Mouse (Mus musculus): ENCODE results near the gene Mag. TPM values are rescaled to one million over a fixed set of nuclear protein-coding genes. Genes with fewer than 3 reads are reported as not detected.
"Not testable (repeated sequence)": the region's sequence is repeated elsewhere in the genome, so short reads cannot be mapped to it uniquely, and the experiment has no call there.

Gene Mag
- polyA plus RNA-seq, 1 experiment from 2014 or later: 0.28 TPM

- Histone ChIP-seq H3K4me1 (replicated peaks; ENCODE audit: control insufficient read depth, insufficient read depth, low read length) (no peaks in the 10 kb centered on the region), H3K4me2 (ENCODE audit: low read depth, low read length) (no peak within 1 kb of the TSS), H3K27ac (ENCODE audit: low read length) (no peak within 1 kb of the TSS), H3K27me3 (ENCODE audit: control insufficient read depth, insufficient read depth, low read depth, low read length) (no peaks in the 10 kb centered on the region), H3K9ac (ENCODE audit: low read length) (no peak within 1 kb of the TSS), H3K4me3 (ENCODE audit: low read length) (no peak within 1 kb of the TSS), H3K9me3 (ENCODE audit: control insufficient read depth, low read length) (no peaks in the 10 kb centered on the region), H3K36me3 (ENCODE audit: control insufficient read depth, insufficient read depth, low read length) (peaks cover under 1% of the 10 kb centered on the region; the same call in 1 of the 2 replicates)
- 53% methylated on average over 9 of the region's 9 CpGs for WGBS
- no peak for ATAC-seq (ENCODE audit: low read depth)
Observed at GRCm38 (mm10) chr7:30943909-30944635, 29.4 kb upstream of the Mag start, which contains the start of gene Hamp. TSS of gene Hamp (minus strand) at chr7:30944032.

GRCm38 (mm10) chr7:30942365-30942764, 27.7 kb upstream of the Mag start:
- H3K27me3 ChIP-seq (ENCODE audit: control insufficient read depth, insufficient read depth, low read depth, low read length); H3K9me3 ChIP-seq (ENCODE audit: control insufficient read depth, low read length); H3K9ac ChIP-seq (ENCODE audit: low read length); H3K27ac ChIP-seq (ENCODE audit: low read length); H3K4me3 ChIP-seq (ENCODE audit: low read length); H3K36me3 ChIP-seq (ENCODE audit: control insufficient read depth, insufficient read depth, low read length); H3K4me1 ChIP-seq (replicated peaks; ENCODE audit: control insufficient read depth, insufficient read depth, low read length); ATAC-seq (ENCODE audit: low read depth); H3K4me2 ChIP-seq (ENCODE audit: low read depth, low read length): not testable (repeated sequence)
- 45% methylated on average over 3 of the region's 3 CpGs for WGBS

- H3K36me3 ChIP-seq (ENCODE audit: control insufficient read depth, insufficient read depth, low read length); H3K4me1 ChIP-seq (replicated peaks; ENCODE audit: control insufficient read depth, insufficient read depth, low read length); H3K9me3 ChIP-seq (ENCODE audit: control insufficient read depth, low read length); H3K27ac ChIP-seq (ENCODE audit: low read length); ATAC-seq (ENCODE audit: low read depth); H3K27me3 ChIP-seq (ENCODE audit: control insufficient read depth, insufficient read depth, low read depth, low read length); H3K4me2 ChIP-seq (ENCODE audit: low read depth, low read length); H3K4me3 ChIP-seq (ENCODE audit: low read length); H3K9ac ChIP-seq (ENCODE audit: low read length): not testable (repeated sequence)
- 73% methylated on average over 1 of the region's 1 CpGs for WGBS
Observed at GRCm38 (mm10) chr7:30940070-30940469, 25.4 kb upstream of the Mag start.

GRCm38 (mm10) chr7:30935422-30936099, 20.9 kb upstream of the Mag start:
- not testable (repeated sequence) for H3K4me3 ChIP-seq (ENCODE audit: low read length); H3K27ac ChIP-seq (ENCODE audit: low read length); H3K4me1 ChIP-seq (replicated peaks; ENCODE audit: control insufficient read depth, insufficient read depth, low read length); H3K9ac ChIP-seq (ENCODE audit: low read length); H3K9me3 ChIP-seq (ENCODE audit: control insufficient read depth, low read length); H3K36me3 ChIP-seq (ENCODE audit: control insufficient read depth, insufficient read depth, low read length); H3K27me3 ChIP-seq (ENCODE audit: control insufficient read depth, insufficient read depth, low read depth, low read length); ATAC-seq (ENCODE audit: low read depth); H3K4me2 ChIP-seq (ENCODE audit: low read depth, low read length)
- 53% methylated on average over 6 of the region's 6 CpGs for WGBS

GRCm38 (mm10) chr7:30924581-30924980, 9.9 kb upstream of the Mag start, which contains the start of gene Hamp2:
TSS of gene Hamp2 (minus strand) at chr7:30924681.
- 75% methylated on average over 2 of the region's 2 CpGs for WGBS
- H3K36me3 ChIP-seq (ENCODE audit: control insufficient read depth, insufficient read depth, low read length); H3K4me2 ChIP-seq (ENCODE audit: low read depth, low read length); H3K9ac ChIP-seq (ENCODE audit: low read length); H3K9me3 ChIP-seq (ENCODE audit: control insufficient read depth, low read length); H3K4me3 ChIP-seq (ENCODE audit: low read length); H3K4me1 ChIP-seq (replicated peaks; ENCODE audit: control insufficient read depth, insufficient read depth, low read length); H3K27me3 ChIP-seq (ENCODE audit: control insufficient read depth, insufficient read depth, low read depth, low read length); H3K27ac ChIP-seq (ENCODE audit: low read length); ATAC-seq (ENCODE audit: low read depth): not testable (repeated sequence)

- 46% methylated on average over 3 of the region's 3 CpGs for WGBS
- Histone ChIP-seq H3K9ac (ENCODE audit: low read length) (no peak overlapping the region), H3K4me3 (ENCODE audit: low read length) (no peak overlapping the region), H3K4me1 (replicated peaks; ENCODE audit: control insufficient read depth, insufficient read depth, low read length) (no peaks in the 10 kb centered on the region), H3K27me3 (ENCODE audit: control insufficient read depth, insufficient read depth, low read depth, low read length) (no peaks in the 10 kb centered on the region), H3K27ac (ENCODE audit: low read length) (no peak overlapping the region), H3K36me3 (ENCODE audit: control insufficient read depth, insufficient read depth, low read length) (no peaks in the 10 kb centered on the region), H3K9me3 (ENCODE audit: control insufficient read depth, low read length) (no peaks in the 10 kb centered on the region), H3K4me2 (ENCODE audit: low read depth, low read length) (no peak overlapping the region)
- ATAC-seq (ENCODE audit: low read depth): no peak
Observed at GRCm38 (mm10) chr7:30924071-30924470, 9.4 kb upstream of the Mag start.

- H3K4me2 ChIP-seq (ENCODE audit: low read depth, low read length); H3K9ac ChIP-seq (ENCODE audit: low read length); H3K27me3 ChIP-seq (ENCODE audit: control insufficient read depth, insufficient read depth, low read depth, low read length); H3K4me3 ChIP-seq (ENCODE audit: low read length); H3K9me3 ChIP-seq (ENCODE audit: control insufficient read depth, low read length); ATAC-seq (ENCODE audit: low read depth); H3K36me3 ChIP-seq (ENCODE audit: control insufficient read depth, insufficient read depth, low read length); H3K4me1 ChIP-seq (replicated peaks; ENCODE audit: control insufficient read depth, insufficient read depth, low read length); H3K27ac ChIP-seq (ENCODE audit: low read length): not testable (repeated sequence)
- WGBS: 47% methylated on average over 3 of the region's 3 CpGs
Observed at GRCm38 (mm10) chr7:30922490-30922889, 7.8 kb upstream of the Mag start.

- H3K27ac ChIP-seq (ENCODE audit: low read length): no peak overlapping the region
- no peaks in the 10 kb centered on the region for H3K27me3 ChIP-seq (ENCODE audit: control insufficient read depth, insufficient read depth, low read depth, low read length)
- ATAC-seq (ENCODE audit: low read depth): no peak
- H3K36me3 ChIP-seq (ENCODE audit: control insufficient read depth, insufficient read depth, low read length): no peaks in the 10 kb centered on the region
- H3K4me1 ChIP-seq (replicated peaks; ENCODE audit: control insufficient read depth, insufficient read depth, low read length): no peaks in the 10 kb centered on the region
- H3K4me3 ChIP-seq (ENCODE audit: low read length): no peak overlapping the region
- no peak overlapping the region for H3K9ac ChIP-seq (ENCODE audit: low read length)
- H3K9me3 ChIP-seq (ENCODE audit: control insufficient read depth, low read length): no peaks in the 10 kb centered on the region
- WGBS: 61% methylated on average over 3 of the region's 3 CpGs
- H3K4me2 ChIP-seq (ENCODE audit: low read depth, low read length): no peak overlapping the region
Observed at GRCm38 (mm10) chr7:30920217-30920616, 5.5 kb upstream of the Mag start.

- WGBS: 49% methylated on average over 4 of the region's 4 CpGs
- H3K27me3 ChIP-seq (ENCODE audit: control insufficient read depth, insufficient read depth, low read depth, low read length): no peaks in the 10 kb centered on the region
- H3K9me3 ChIP-seq (ENCODE audit: control insufficient read depth, low read length): no peaks in the 10 kb centered on the region
Observed at GRCm38 (mm10) chr7:30917219-30917618, 2.5 kb upstream of the Mag start.

More at GRCm38 (mm10) chr7:30917219-30917618, 2.5 kb upstream of the Mag start:
- no peak overlapping the region for H3K4me3 ChIP-seq (ENCODE audit: low read length)
- peaks cover 4% of the 10 kb centered on the region; the same call in 1 of the 2 replicates for H3K4me1 ChIP-seq (replicated peaks; ENCODE audit: control insufficient read depth, insufficient read depth, low read length)
- H3K9ac ChIP-seq (ENCODE audit: low read length): no peak overlapping the region
- ATAC-seq (ENCODE audit: low read depth): no peak
- no peaks in the 10 kb centered on the region for H3K36me3 ChIP-seq (ENCODE audit: control insufficient read depth, insufficient read depth, low read length)
- H3K4me2 ChIP-seq (ENCODE audit: low read depth, low read length): no peak overlapping the region
- H3K27ac ChIP-seq (ENCODE audit: low read length): no peak overlapping the region

Measured in lung, embryonic 16.5 days (tissue).